Mouse (Mus musculus): ENCODE measurements around the gene Elmod3. TPM values are rescaled to one million over a fixed set of nuclear protein-coding genes. Genes with fewer than 3 reads are reported as not detected.

Elmod3 gene
- total and polyA plus RNA-seq, 3 experiments, result 4.2 to 9.0 (median 7.1) TPM

DNA sequence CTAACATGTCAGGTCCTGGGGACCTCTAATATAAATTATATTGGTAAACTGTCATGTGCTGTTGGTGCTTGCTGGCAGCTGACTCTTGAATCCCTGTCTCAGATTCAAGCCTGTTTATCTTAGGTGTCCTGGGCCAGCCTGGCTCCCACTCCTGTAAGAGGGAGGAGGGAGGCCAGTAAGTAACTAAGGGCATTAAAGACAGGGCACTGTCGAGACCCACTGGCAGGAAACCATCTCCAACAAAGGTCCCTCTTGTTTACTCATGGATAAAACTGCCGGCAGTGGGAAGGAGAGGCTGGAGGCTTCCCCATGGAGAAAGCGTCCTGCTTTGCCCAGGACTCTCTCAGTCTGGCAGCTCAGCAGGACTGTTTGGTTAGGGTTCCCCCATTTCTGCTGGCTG, 26.4 kb downstream of the Elmod3 start:
- Histone ChIP-seq H3K79me2 (replicated peaks; ENCODE audit: control insufficient read depth, extremely low read depth, insufficient read depth, poor library complexity, severe bottlenecking) (no peaks in the 10 kb centered on the region), H3K27me3 (replicated peaks) (no peaks in the 10 kb centered on the region), H3K9me3 (replicated peaks; ENCODE audit: low read length) (no peaks in the 10 kb centered on the region), H3K27ac (ENCODE audit: insufficient read depth, low read depth) (no peak overlapping the region), H3K4me3 (replicated peaks in 1 of 3; ENCODE audit: low read depth in 2 of 3, low read length in 2 of 3, poor library complexity in 1 of 3) (no peak overlapping the region), H3K9ac (ENCODE audit: insufficient read depth, low read depth) (no peak overlapping the region), H3K4me2 (ENCODE audit: insufficient read depth, low read depth, poor library complexity, severe bottlenecking) (no peak overlapping the region), H3K4me1 (ENCODE audit: control insufficient read depth in 1 of 2, insufficient read depth in 2 of 2) (no peaks in the 10 kb centered on the region), H3K36me3 (replicated peaks in 1 of 2; ENCODE audit: control insufficient read depth in 1 of 2, insufficient read depth in 1 of 2, low read length in 1 of 2) (peaks cover 19 to 81% of the 10 kb centered on the region in 2 experiments)
- in situ Hi-C loops (cut with MboI; ENCODE audit: low pct_ligation_motif_present, low pct_unique_long_range_greater_than_20kb, low sequenced_read_pairs), result no loop called here
- dilution Hi-C loops (cut with MboI; ENCODE audit: extremely low pct_ligation_motif_present, extremely low pct_unique_long_range_greater_than_20kb, low sequenced_read_pairs), result no loop called here
- DNase-seq (ENCODE audit: extremely low read depth), result no peak
- no peak for TF ChIP-seq MYC (IDR thresholded peaks at IDR 0.05; ENCODE audit: low read depth, low read length)
- no peak for TF ChIP-seq TCF12 (IDR thresholded peaks at IDR 0.05; ENCODE audit: low read depth, low read length)

DNA sequence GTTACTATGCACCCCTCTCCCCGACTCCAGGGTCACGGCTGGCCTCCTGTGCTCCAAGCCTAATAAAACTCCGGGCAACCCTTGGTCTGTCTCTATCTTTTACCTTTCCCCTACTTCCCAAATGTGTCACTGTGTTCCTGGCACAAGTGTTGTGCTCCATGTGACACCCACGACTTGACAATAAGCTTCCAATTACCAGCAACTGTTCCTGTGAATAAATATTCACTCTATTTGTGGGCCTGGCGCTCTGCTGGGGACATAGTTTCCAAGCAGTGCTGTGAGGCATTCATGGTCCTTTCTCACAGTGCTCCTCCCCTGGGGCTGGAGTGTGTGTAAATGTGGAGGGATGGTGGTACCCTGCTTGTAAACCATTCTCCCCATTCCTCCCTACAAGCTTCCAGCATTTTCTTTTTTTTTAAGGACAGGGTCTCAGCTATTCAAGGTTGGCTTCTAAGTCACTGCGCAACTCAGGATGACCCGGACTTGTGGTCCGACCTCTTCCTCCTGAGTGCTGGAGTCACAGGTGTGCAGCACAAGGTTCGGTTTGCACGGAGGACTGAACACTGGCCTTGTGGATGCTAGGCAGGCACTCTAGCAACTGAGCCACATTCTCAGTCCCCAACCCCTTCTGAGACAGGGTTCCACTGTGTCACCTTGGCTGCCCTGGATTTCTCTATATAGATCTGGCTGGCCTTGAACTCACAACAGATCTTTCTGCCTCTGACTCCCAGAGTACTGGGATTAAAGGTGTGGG, 27.4 kb downstream of the Elmod3 start:
- Histone ChIP-seq H3K9ac (ENCODE audit: insufficient read depth, low read depth) (no peak overlapping the region), H3K36me3 (replicated peaks in 1 of 2; ENCODE audit: control insufficient read depth in 1 of 2, insufficient read depth in 1 of 2, low read length in 1 of 2) (peaks cover 22 to 80% of the 10 kb centered on the region in 2 experiments), H3K9me3 (replicated peaks; ENCODE audit: low read length) (no peaks in the 10 kb centered on the region), H3K79me2 (replicated peaks; ENCODE audit: control insufficient read depth, extremely low read depth, insufficient read depth, poor library complexity, severe bottlenecking) (no peaks in the 10 kb centered on the region), H3K27me3 (replicated peaks) (no peaks in the 10 kb centered on the region), H3K4me2 (ENCODE audit: insufficient read depth, low read depth, poor library complexity, severe bottlenecking) (no peak overlapping the region), H3K27ac (ENCODE audit: insufficient read depth, low read depth) (no peak overlapping the region), H3K4me3 (replicated peaks in 1 of 3; ENCODE audit: low read depth in 2 of 3, low read length in 2 of 3, poor library complexity in 1 of 3) (no peak overlapping the region), H3K4me1 (ENCODE audit: control insufficient read depth in 1 of 2, insufficient read depth in 2 of 2) (peaks cover 0 to 1% of the 10 kb centered on the region in 2 experiments; a peak in 1 of 4 replicates)
- TF ChIP-seq PAX5 (IDR thresholded peaks at IDR 0.05; ENCODE audit: low read length) (no peak), TCF12 (IDR thresholded peaks at IDR 0.05; ENCODE audit: low read depth, low read length) (no peak), SIN3A (IDR thresholded peaks at IDR 0.05; ENCODE audit: low read length) (no peak), RCOR1 (conservative IDR thresholded peaks at IDR 0.05; ENCODE audit: low read depth, low read length) (no peak)
- dilution Hi-C loops (cut with MboI; ENCODE audit: extremely low pct_ligation_motif_present, extremely low pct_unique_long_range_greater_than_20kb, low sequenced_read_pairs) (no loop called here), in situ Hi-C loops (cut with MboI; ENCODE audit: low pct_ligation_motif_present, low pct_unique_long_range_greater_than_20kb, low sequenced_read_pairs) (no loop called here)
- no peak for DNase-seq (ENCODE audit: extremely low read depth)

DNA sequence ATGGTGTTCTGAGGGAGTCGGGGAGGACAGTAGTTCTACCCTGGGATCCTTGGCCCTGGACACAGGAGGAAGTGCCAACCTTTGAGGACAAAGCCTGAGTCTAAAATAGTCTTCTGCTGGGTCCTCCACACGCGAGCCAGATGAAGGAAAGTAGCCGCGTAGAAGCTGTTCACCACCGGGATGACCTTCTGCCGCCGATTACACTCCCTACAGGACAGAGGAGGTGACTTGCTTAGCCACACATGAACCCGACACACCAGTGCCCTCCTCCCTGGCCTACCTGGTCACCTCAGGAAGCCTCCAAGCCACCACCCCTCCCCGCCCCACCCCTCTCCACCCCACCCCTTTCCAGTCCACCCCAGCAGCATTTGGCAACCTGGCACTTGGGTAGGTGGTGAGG, 29.5 kb downstream of the Elmod3 start:
- dilution Hi-C loops (cut with MboI; ENCODE audit: extremely low pct_ligation_motif_present, extremely low pct_unique_long_range_greater_than_20kb, low sequenced_read_pairs) (no loop called here), in situ Hi-C loops (cut with MboI; ENCODE audit: low pct_ligation_motif_present, low pct_unique_long_range_greater_than_20kb, low sequenced_read_pairs) (no loop called here)
- no peaks in the 10 kb centered on the region for H3K9me3 ChIP-seq (replicated peaks; ENCODE audit: low read length)
- no peaks in the 10 kb centered on the region for H3K79me2 ChIP-seq (replicated peaks; ENCODE audit: control insufficient read depth, extremely low read depth, insufficient read depth, poor library complexity, severe bottlenecking)
- no peak overlapping the region for H3K9ac ChIP-seq (ENCODE audit: insufficient read depth, low read depth)
- H3K27ac ChIP-seq (ENCODE audit: insufficient read depth, low read depth), result no peak overlapping the region
- peaks cover 15 to 66% of the 10 kb centered on the region in 2 experiments for H3K36me3 ChIP-seq (replicated peaks in 1 of 2; ENCODE audit: control insufficient read depth in 1 of 2, insufficient read depth in 1 of 2, low read length in 1 of 2)
- no peak for DNase-seq (ENCODE audit: extremely low read depth)
- no peak overlapping the region for H3K4me2 ChIP-seq (ENCODE audit: insufficient read depth, low read depth, poor library complexity, severe bottlenecking)
- TF ChIP-seq MAZ (IDR thresholded peaks at IDR 0.05; ENCODE audit: low read depth, low read length) (no peak), SMC3 (IDR thresholded peaks at IDR 0.05; ENCODE audit: low read depth, low read length) (no peak), TCF12 (IDR thresholded peaks at IDR 0.05; ENCODE audit: low read depth, low read length) (no peak), RAD21 (IDR thresholded peaks at IDR 0.05; ENCODE audit: low read depth, low read length) (no peak), MAFK (IDR thresholded peaks at IDR 0.05; ENCODE audit: insufficient replicate concordance, low read length) (no peak), MAX (IDR thresholded peaks at IDR 0.05; ENCODE audit: low read length) (no peak), PAX5 (IDR thresholded peaks at IDR 0.05; ENCODE audit: low read length) (no peak), IRF4 (IDR thresholded peaks at IDR 0.05; ENCODE audit: low read depth, low read length) (no peak), USF1 (IDR thresholded peaks at IDR 0.05; ENCODE audit: low read depth, low read length) (no peak), NELFE (IDR thresholded peaks at IDR 0.05; ENCODE audit: low read depth, low read length) (no peak), ZKSCAN1 (IDR thresholded peaks at IDR 0.05; ENCODE audit: borderline replicate concordance, low read depth, low read length) (no peak), ZMIZ1 (IDR thresholded peaks at IDR 0.05; ENCODE audit: low read depth, low read length) (no peak), ZC3H11A (IDR thresholded peaks at IDR 0.05; ENCODE audit: low read depth, low read length) (no peak), BHLHE40 (IDR thresholded peaks at IDR 0.05; ENCODE audit: low read depth, low read length) (no peak), JUN (IDR thresholded peaks at IDR 0.05; ENCODE audit: insufficient read depth, low read depth, low read length) (no peak)
- no peak overlapping the region for H3K4me3 ChIP-seq (replicated peaks in 1 of 3; ENCODE audit: low read depth in 2 of 3, low read length in 2 of 3, poor library complexity in 1 of 3)
- H3K4me1 ChIP-seq (ENCODE audit: control insufficient read depth in 1 of 2, insufficient read depth in 2 of 2), result peaks cover 0 to 6% of the 10 kb centered on the region in 2 experiments; a peak in 1 of 4 replicates
- H3K27me3 ChIP-seq (replicated peaks), result no peaks in the 10 kb centered on the region
